Mouse (Mus musculus): ENCODE data around the gene Ccdc77. TPM values are rescaled to one million over a fixed set of nuclear protein-coding genes. Genes with fewer than 3 reads are reported as not detected.
"Not testable (repeated sequence)": the region's sequence is repeated elsewhere in the genome, so short reads cannot be mapped to it uniquely, and the experiment has no call there.

Gene Ccdc77
- polyA plus RNA-seq, 1 experiment from 2014 or later: 29.7 TPM

GRCm38 (mm10) chr6:120301137-120301536, 63.0 kb downstream of the Ccdc77 start:
- Histone ChIP-seq H3K4me3 (no peak overlapping the region), H3K4me1 (peaks cover 5% of the 10 kb centered on the region), H3K27ac (replicated peaks) (no peak overlapping the region), H3K27me3 (ENCODE audit: low read depth, poor library complexity, severe bottlenecking) (peaks cover 16% of the 10 kb centered on the region), H3K36me3 (no peaks in the 10 kb centered on the region), H3K9me3 (replicated peaks) (no peaks in the 10 kb centered on the region)
- no peak for DNase-seq (ENCODE audit: low spot score)
- WGBS: 34% methylated on average over 6 of the region's 6 CpGs

- peaks cover 52% of the 10 kb centered on the region for H3K27me3 ChIP-seq (ENCODE audit: low read depth, poor library complexity, severe bottlenecking)
- not testable (repeated sequence) for H3K36me3 ChIP-seq; H3K27ac ChIP-seq (replicated peaks); DNase-seq (ENCODE audit: low spot score); H3K9me3 ChIP-seq (replicated peaks); H3K4me3 ChIP-seq
- H3K4me1 ChIP-seq: peaks cover 15% of the 10 kb centered on the region
- WGBS: 94% methylated on average over 2 of the region's 2 CpGs
Measured at GRCm38 (mm10) chr6:120296589-120296988, 67.6 kb downstream of the Ccdc77 start.

- no peak for DNase-seq (ENCODE audit: low spot score)
- H3K9me3 ChIP-seq (replicated peaks): no peaks in the 10 kb centered on the region
- H3K27me3 ChIP-seq (ENCODE audit: low read depth, poor library complexity, severe bottlenecking): peaks cover 54% of the 10 kb centered on the region
- H3K4me3 ChIP-seq: peak overlapping the region; percentile 80
- H3K4me1 ChIP-seq: peaks cover 15% of the 10 kb centered on the region
- WGBS: 2% methylated on average over 16 of the region's 16 CpGs
- H3K36me3 ChIP-seq: no peaks in the 10 kb centered on the region
- peak overlapping the region; percentile 76 for H3K27ac ChIP-seq (replicated peaks)
Measured at GRCm38 (mm10) chr6:120294785-120295133, 69.4 kb downstream of the Ccdc77 start.

- under 1% methylated on average over 79 of the region's 79 CpGs for WGBS
- H3K27ac ChIP-seq (replicated peaks): peak within 1 kb of the TSS; percentile 76
- H3K36me3 ChIP-seq: no peaks in the 10 kb centered on the region
- H3K4me1 ChIP-seq: peaks cover 15% of the 10 kb centered on the region
- DNase-seq (ENCODE audit: low spot score): peak; percentile 65
- H3K4me3 ChIP-seq: peak within 1 kb of the TSS; percentile 80
- H3K27me3 ChIP-seq (ENCODE audit: low read depth, poor library complexity, severe bottlenecking): peaks cover 54% of the 10 kb centered on the region
- H3K9me3 ChIP-seq (replicated peaks): no peaks in the 10 kb centered on the region
Measured at GRCm38 (mm10) chr6:120294056-120294784, 70.0 kb downstream of the Ccdc77 start, which contains the start of the genes D330020A13Rik and B4galnt3. Gene D330020A13Rik (plus strand): TSS chr6:120294364. Gene B4galnt3 (minus strand): TSS chr6:120294559.

- Histone ChIP-seq H3K4me3 (no peak overlapping the region), H3K9me3 (replicated peaks) (no peaks in the 10 kb centered on the region), H3K36me3 (no peaks in the 10 kb centered on the region), H3K4me1 (peaks cover 15% of the 10 kb centered on the region), H3K27me3 (ENCODE audit: low read depth, poor library complexity, severe bottlenecking) (peaks cover 54% of the 10 kb centered on the region), H3K27ac (replicated peaks) (no peak overlapping the region)
- 90% methylated on average over 7 of the region's 7 CpGs for WGBS
- DNase-seq (ENCODE audit: low spot score): no peak
Measured at GRCm38 (mm10) chr6:120291396-120292009, 72.7 kb downstream of the Ccdc77 start.

GRCm38 (mm10) chr6:120289430-120289829, 74.7 kb downstream of the Ccdc77 start:
- 90% methylated on average over 4 of the region's 4 CpGs for WGBS
- Histone ChIP-seq H3K27me3 (ENCODE audit: low read depth, poor library complexity, severe bottlenecking) (peaks cover 35% of the 10 kb centered on the region), H3K9me3 (replicated peaks) (no peaks in the 10 kb centered on the region), H3K36me3 (no peaks in the 10 kb centered on the region), H3K4me1 (peaks cover 8% of the 10 kb centered on the region), H3K27ac (replicated peaks) (no peak overlapping the region), H3K4me3 (no peak overlapping the region)
- DNase-seq (ENCODE audit: low spot score): no peak

- Histone ChIP-seq H3K27me3 (ENCODE audit: low read depth, poor library complexity, severe bottlenecking) (peaks cover 26% of the 10 kb centered on the region), H3K36me3 (no peaks in the 10 kb centered on the region), H3K9me3 (replicated peaks) (no peaks in the 10 kb centered on the region), H3K27ac (replicated peaks) (no peak overlapping the region), H3K4me1 (no peaks in the 10 kb centered on the region), H3K4me3 (no peak overlapping the region)
- no peak for DNase-seq (ENCODE audit: low spot score)
- 44% methylated on average over 7 of the region's 7 CpGs for WGBS
Measured at GRCm38 (mm10) chr6:120288541-120288940, 75.6 kb downstream of the Ccdc77 start.

GRCm38 (mm10) chr6:120287279-120287678, 76.9 kb downstream of the Ccdc77 start:
- Histone ChIP-seq H3K4me1 (no peaks in the 10 kb centered on the region), H3K27me3 (ENCODE audit: low read depth, poor library complexity, severe bottlenecking) (peaks cover 14% of the 10 kb centered on the region), H3K27ac (replicated peaks) (no peak overlapping the region), H3K4me3 (no peak overlapping the region), H3K9me3 (replicated peaks) (no peaks in the 10 kb centered on the region), H3K36me3 (no peaks in the 10 kb centered on the region)
- 83% methylated on average over 9 of the region's 9 CpGs for WGBS
- no peak for DNase-seq (ENCODE audit: low spot score)

- Histone ChIP-seq H3K9me3 (replicated peaks) (no peaks in the 10 kb centered on the region), H3K27ac (replicated peaks) (no peak overlapping the region), H3K27me3 (ENCODE audit: low read depth, poor library complexity, severe bottlenecking) (no peaks in the 10 kb centered on the region), H3K4me3 (no peak overlapping the region), H3K4me1 (no peaks in the 10 kb centered on the region), H3K36me3 (no peaks in the 10 kb centered on the region)
- WGBS: 87% methylated on average over 7 of the region's 7 CpGs
- no peak for DNase-seq (ENCODE audit: low spot score)
Measured at GRCm38 (mm10) chr6:120276874-120277449, 87.2 kb downstream of the Ccdc77 start.

- Histone ChIP-seq H3K9me3 (replicated peaks) (no peaks in the 10 kb centered on the region), H3K27ac (replicated peaks) (no peak overlapping the region), H3K36me3 (no peaks in the 10 kb centered on the region), H3K4me1 (no peaks in the 10 kb centered on the region), H3K27me3 (ENCODE audit: low read depth, poor library complexity, severe bottlenecking) (no peaks in the 10 kb centered on the region), H3K4me3 (no peak overlapping the region)
- 59% methylated on average over 6 of the region's 6 CpGs for WGBS
- no peak for DNase-seq (ENCODE audit: low spot score)
Measured at GRCm38 (mm10) chr6:120275301-120275700, 88.9 kb downstream of the Ccdc77 start.

GRCm38 (mm10) chr6:120274887-120275286, 89.3 kb downstream of the Ccdc77 start:
- H3K27me3 ChIP-seq (ENCODE audit: low read depth, poor library complexity, severe bottlenecking): no peaks in the 10 kb centered on the region
- 65% methylated on average over 4 of the region's 4 CpGs for WGBS
- H3K36me3 ChIP-seq: no peaks in the 10 kb centered on the region
- no peaks in the 10 kb centered on the region for H3K9me3 ChIP-seq (replicated peaks)
- H3K4me1 ChIP-seq: no peaks in the 10 kb centered on the region
- H3K4me3 ChIP-seq: no peak overlapping the region
- H3K27ac ChIP-seq (replicated peaks): no peak overlapping the region
- no peak for DNase-seq (ENCODE audit: low spot score)
